Mouse (Mus musculus) midbrain, embryonic 15.5 days (tissue): Measurements from ENCODE around the gene Itpka. TPM values are rescaled to one million over a fixed set of nuclear protein-coding genes. Genes with fewer than 3 reads are reported as not detected.
A peak's percentile ranks its signal among the peaks of the same experiment; 100 is the strongest.

Source experiments
- ATAC-seq: fragments of 200-750 bp; cut with Nextera tagmentation; replicated peaks from 2 replicates; pipeline ENCODE4 v1.8.0; 2017; ENCODE audit warnings: moderate TSS enrichment
- H3K27ac ChIP-seq: fragments of 300-500 bp; sonication (generic); 2 replicates; pipeline ENCODE4 v1.5.1; 2015; ENCODE audit warnings: mild to moderate bottlenecking, inconsistent platforms
- H3K27me3 ChIP-seq: fragments of 300-500 bp; sonication (generic); replicated peaks from 2 replicates; pipeline ENCODE4 v1.6.1; 2015; ENCODE audit warnings: inconsistent platforms
- H3K36me3 ChIP-seq: fragments of 300-500 bp; sonication (generic); replicated peaks from 2 replicates; pipeline ENCODE4 v1.6.1; 2015; ENCODE audit warnings: inconsistent platforms
- H3K4me1 ChIP-seq: fragments of 300-500 bp; sonication (generic); 2 replicates; pipeline ENCODE4 v1.6.1; 2015; ENCODE audit warnings: inconsistent platforms
- H3K4me2 ChIP-seq: fragments of 300-500 bp; sonication (generic); 2 replicates; pipeline ENCODE4 v1.6.1; 2015; ENCODE audit warnings: inconsistent platforms, mild to moderate bottlenecking, moderate library complexity
- H3K4me3 ChIP-seq: fragments of 300-500 bp; sonication (generic); 2 replicates; pipeline ENCODE4 v1.5.1; 2015; ENCODE audit warnings: mild to moderate bottlenecking, inconsistent platforms
- H3K9ac ChIP-seq: fragments of 300-500 bp; sonication (generic); 2 replicates; pipeline ENCODE4 v1.6.1; 2015; ENCODE audit warnings: mild to moderate bottlenecking, inconsistent platforms
- H3K9me3 ChIP-seq: fragments of 300-500 bp; sonication (generic); 2 replicates; pipeline ENCODE4 v1.6.1; 2016; ENCODE audit warnings: inconsistent platforms
- WGBS: fragments of 180-500 bp; shearing (Covaris S2); methylation state at CpG from one replicate; pipeline ENCODE4 v1.1.7; 2015; ENCODE audit warnings: mixed read lengths; 5-methylcytosine and 5-hydroxymethylcytosine counted together
- polyA plus RNA-seq: library from polyadenylated mRNA; unstranded; fragments of >200 nt; fragmentation: Nextera tagmentation; extraction: Ambion mirVana; gene quantifications from 2 replicates; pipeline ENCODE4 v1.2.1, GENCODE M21; 2015

The Itpka gene
- polyA plus RNA-seq, 1 experiment from 2014 or later, result 0.18 TPM

DNA sequence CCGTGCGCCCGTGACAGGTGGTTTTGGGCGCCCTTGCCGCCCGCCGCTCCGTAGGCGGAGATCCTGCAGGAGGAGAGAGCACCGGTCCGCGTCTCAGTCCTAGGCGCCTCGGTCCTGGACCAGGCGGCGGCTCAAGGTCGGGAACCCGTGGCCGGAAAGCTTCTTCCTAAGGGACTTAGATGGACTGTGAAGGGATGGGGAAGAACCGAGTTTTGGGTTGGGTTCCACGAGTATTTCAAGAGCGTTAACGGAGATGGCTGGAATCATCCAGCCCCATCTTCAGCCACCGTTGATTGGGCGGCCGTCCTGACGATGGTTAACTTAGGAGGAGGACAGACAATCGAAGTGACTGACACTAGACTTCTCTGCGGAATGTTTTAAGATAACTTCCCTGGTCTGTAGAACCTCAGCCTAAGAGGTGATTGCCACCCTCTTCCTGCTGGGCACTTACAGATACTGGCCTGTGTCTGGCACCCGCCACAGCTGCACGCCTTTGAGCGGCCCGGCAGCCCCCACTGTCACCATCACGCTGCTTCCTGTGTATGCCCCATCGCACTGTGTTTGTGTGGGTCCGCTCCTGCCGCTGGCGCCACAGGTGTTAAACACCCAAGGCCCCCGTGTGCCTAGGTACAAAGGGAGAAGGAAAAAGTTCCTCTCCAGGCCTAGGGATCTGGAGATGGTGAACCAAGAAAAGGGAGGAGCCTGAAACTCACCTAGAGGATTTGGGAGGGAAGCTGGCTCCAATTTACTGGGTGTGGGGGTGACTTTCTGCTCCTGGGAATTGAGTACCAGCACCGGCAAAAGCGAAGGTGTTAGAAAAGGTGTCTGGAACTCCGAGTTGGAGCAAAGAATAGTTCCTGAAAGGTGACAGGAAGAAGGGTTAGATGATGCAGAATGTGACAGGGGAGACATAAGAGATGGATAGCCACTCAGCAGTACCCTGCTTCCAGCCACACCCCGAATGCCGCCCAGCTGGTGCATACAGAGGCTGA, 17.0 kb downstream of the Itpka start:
- Histone ChIP-seq H3K4me1 (peaks cover 15% of the 10 kb centered on the region), H3K9me3 (no peaks in the 10 kb centered on the region), H3K27me3 (peaks cover 38% of the 10 kb centered on the region), H3K9ac (peak overlapping the region; percentile 50; the same call in 1 of the 2 replicates), H3K4me3 (peak overlapping the region; percentile 67), H3K36me3 (peaks cover 8% of the 10 kb centered on the region; the same call in 1 of the 2 replicates), H3K27ac (no peak overlapping the region), H3K4me2 (peak overlapping the region; percentile 98)
- no peak for ATAC-seq
- 6% methylated on average over 44 of the region's 44 CpGs for WGBS

DNA sequence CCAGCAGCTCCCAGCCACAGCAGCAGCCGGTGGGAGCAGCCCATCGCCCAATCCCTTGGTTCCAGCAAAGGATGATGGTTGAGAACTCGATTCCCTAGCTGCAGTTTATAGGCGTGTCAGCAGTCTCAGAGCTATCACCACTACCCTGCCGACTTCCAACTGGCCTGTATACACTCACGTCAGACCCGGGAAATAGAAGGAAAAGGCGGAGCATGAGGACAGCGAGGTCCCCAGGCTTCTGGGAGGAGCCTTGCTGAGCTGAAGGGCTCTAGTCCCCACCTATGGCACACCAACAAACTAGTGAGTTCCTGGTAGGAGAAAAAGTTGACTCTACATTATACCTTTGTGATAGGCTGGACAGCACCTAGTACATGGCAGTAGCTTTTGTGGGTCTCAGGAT, 18.1 kb downstream of the Itpka start, which contains the start of gene Ltk:
TSS of gene Ltk (minus strand) at position 181 of the 400 bp plus-strand sequence.
- H3K9ac ChIP-seq, result no peak within 1 kb of the TSS
- H3K27ac ChIP-seq, result no peak within 1 kb of the TSS
- H3K9me3 ChIP-seq, result no peaks in the 10 kb centered on the region
- peaks cover 15% of the 10 kb centered on the region for H3K4me1 ChIP-seq
- H3K36me3 ChIP-seq, result peaks cover 13% of the 10 kb centered on the region; the same call in 1 of the 2 replicates
- H3K27me3 ChIP-seq, result peaks cover 38% of the 10 kb centered on the region
- 20% methylated on average over 9 of the region's 9 CpGs for WGBS
- ATAC-seq, result no peak
- peak within 1 kb of the TSS; percentile 98; the same call in 1 of the 2 replicates for H3K4me2 ChIP-seq
- no peak within 1 kb of the TSS for H3K4me3 ChIP-seq

DNA sequence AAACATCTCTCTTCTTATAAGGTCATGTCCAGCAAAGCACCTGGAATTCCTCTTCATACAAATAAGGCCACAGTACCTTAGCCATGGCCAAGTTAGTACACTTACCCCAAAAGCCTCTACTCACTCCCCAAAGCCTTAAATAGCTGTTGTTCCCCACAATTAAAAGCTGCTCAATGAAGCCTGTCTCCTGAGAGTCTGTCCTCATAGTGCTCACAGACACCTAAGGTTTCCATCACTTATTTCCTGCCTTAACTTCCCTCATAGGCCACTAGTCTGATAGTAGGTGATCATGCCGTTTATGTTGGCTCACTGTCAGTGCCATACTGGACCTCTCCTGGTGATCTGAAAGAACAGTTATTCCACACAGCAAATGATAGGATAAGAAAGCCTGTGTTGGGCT, 20.1 kb downstream of the Itpka start:
- Histone ChIP-seq H3K9ac (no peak overlapping the region), H3K4me2 (no peak overlapping the region), H3K9me3 (no peaks in the 10 kb centered on the region), H3K27ac (no peak overlapping the region), H3K4me3 (no peak overlapping the region), H3K36me3 (peaks cover 16% of the 10 kb centered on the region; the same call in 1 of the 2 replicates), H3K4me1 (peaks cover 15% of the 10 kb centered on the region), H3K27me3 (peaks cover 27% of the 10 kb centered on the region)
- no peak for ATAC-seq
- WGBS, result 81% methylated on average over 1 of the region's 1 CpGs

DNA sequence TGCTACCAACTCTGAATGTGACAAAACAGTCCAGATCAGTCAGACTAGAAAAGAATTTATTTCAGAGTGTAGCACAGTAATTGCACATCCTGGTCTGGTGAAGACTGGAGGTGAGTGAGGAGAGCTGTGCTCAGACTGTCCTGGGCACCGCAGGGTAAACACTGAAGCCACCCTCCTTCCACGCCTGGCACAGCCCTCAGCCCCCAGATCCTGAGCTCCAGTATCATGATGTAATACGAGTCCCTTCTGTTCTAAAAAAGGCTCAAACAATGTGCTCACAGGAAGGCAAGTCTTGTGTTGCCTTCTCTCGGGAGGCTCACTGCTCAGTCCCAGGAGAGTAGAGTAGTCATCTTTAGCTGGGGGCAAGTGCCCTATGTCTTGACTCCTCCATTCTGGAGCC, 21.8 kb downstream of the Itpka start:
- Histone ChIP-seq H3K36me3 (peaks cover 22% of the 10 kb centered on the region; the same call in 1 of the 2 replicates), H3K4me3 (no peak overlapping the region), H3K27ac (no peak overlapping the region), H3K9ac (no peak overlapping the region), H3K9me3 (no peaks in the 10 kb centered on the region), H3K27me3 (peaks cover 16% of the 10 kb centered on the region), H3K4me1 (no peaks in the 10 kb centered on the region; the same call in 1 of the 2 replicates), H3K4me2 (no peak overlapping the region)
- 80% methylated on average over 4 of the region's 4 CpGs for WGBS
- ATAC-seq, result no peak

DNA sequence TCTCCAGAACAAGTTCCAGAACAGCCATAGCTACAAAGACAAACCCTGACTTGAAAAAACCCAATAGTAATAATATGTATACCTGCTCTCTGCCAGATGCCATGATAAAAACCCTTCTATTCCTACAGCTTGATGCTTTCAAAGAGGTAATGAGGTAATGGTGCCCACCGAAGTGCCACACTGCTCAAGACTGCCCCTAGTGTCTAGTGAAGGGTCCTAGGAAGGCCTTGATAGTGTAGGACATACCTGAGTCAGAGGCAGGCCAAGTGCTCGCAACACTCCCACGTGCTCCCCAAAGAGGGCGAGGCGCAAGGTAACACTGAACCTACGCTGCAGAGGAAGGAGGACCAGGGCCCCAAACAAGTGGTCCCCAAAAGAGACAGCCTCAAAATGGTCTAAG, 25.1 kb downstream of the Itpka start:
- Histone ChIP-seq H3K9ac (no peak overlapping the region), H3K4me1 (no peaks in the 10 kb centered on the region), H3K9me3 (no peaks in the 10 kb centered on the region), H3K27ac (no peak overlapping the region), H3K27me3 (no peaks in the 10 kb centered on the region), H3K4me2 (no peak overlapping the region), H3K4me3 (no peak overlapping the region), H3K36me3 (peaks cover 45% of the 10 kb centered on the region)
- no peak for ATAC-seq
- whole genome bisulfite sequencing, result 93% methylated on average over 6 of the region's 6 CpGs

DNA sequence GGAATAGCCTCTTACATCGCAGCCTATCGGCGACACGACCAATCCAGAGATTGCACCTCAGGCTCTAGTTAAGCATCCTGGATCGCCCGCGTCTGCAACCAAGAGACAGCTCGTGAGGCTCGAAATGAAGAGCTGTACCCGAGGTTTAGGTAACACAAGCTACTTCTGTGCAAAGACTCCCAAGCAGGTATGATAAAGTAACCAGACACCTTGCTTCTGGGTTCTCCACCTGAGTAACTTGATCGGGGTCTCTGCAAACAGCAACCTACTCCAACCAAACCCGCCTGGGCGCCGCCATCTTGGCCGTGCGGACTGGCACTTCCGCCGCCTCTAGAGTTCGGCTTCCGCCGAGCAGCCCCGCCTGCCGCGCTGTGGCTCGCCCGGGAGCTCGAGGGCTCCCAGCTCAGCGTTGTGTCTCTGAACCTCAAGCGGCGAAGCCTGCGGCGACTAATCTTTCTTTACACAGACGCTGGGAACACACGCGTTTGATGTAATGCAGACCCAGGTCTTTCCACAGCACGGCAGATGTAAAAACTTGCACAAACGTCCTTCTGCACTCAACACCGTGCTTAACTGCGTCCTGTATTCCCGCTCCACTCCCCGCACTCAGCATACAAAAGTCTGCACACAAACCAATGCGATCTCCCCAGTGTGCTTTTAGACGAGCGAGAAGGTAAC, 45.2 kb downstream of the Itpka start, which contains the start of gene Rpap1:
TSS of gene Rpap1 (minus strand) at position 332 of the 678 bp plus-strand sequence.
- no peaks in the 10 kb centered on the region for H3K9me3 ChIP-seq
- WGBS, result under 1% methylated on average over 44 of the region's 44 CpGs

DNA sequence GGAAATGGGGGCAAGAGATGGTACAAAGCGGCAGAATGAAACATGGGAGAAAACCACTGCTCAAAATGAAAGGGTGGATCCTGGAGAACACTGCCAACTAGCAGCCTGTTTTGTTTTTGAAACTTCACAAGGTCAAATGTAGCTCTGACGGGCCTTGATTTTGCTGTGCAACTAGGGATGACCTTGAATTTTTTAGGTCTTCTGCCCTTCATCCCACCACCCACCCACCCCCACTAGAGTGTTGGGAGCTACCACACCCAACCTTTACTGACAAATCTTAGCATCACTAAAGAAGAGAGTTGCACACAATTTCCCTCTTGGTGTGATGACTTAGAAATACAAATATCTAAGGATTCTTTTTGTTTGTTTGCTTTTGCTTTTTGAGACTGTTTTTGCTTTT, 47.9 kb downstream of the Itpka start:
- H3K27ac ChIP-seq, result no peak overlapping the region
- H3K4me2 ChIP-seq, result no peak overlapping the region
- H3K9ac ChIP-seq, result no peak overlapping the region
- H3K4me3 ChIP-seq, result no peak overlapping the region
- peaks cover 13% of the 10 kb centered on the region for H3K4me1 ChIP-seq
- WGBS, result 95% methylated on average over 2 of the region's 2 CpGs
- no peaks in the 10 kb centered on the region for H3K36me3 ChIP-seq
- H3K9me3 ChIP-seq, result no peaks in the 10 kb centered on the region
- ATAC-seq, result no peak
- H3K27me3 ChIP-seq, result no peaks in the 10 kb centered on the region

More for the DNA sequence above, 45.2 kb downstream of the Itpka start, which contains the start of gene Rpap1:
- peak within 1 kb of the TSS; percentile 63 for H3K4me2 ChIP-seq
- H3K27me3 ChIP-seq, result no peaks in the 10 kb centered on the region
- H3K36me3 ChIP-seq, result peaks cover 6% of the 10 kb centered on the region; the same call in 1 of the 2 replicates
- H3K4me3 ChIP-seq, result peak within 1 kb of the TSS; percentile 66
- H3K9ac ChIP-seq, result peak within 1 kb of the TSS; percentile 60
- H3K27ac ChIP-seq, result peak within 1 kb of the TSS; percentile 87
- peak; percentile 98 for ATAC-seq
- H3K4me1 ChIP-seq, result peaks cover 13% of the 10 kb centered on the region

DNA sequence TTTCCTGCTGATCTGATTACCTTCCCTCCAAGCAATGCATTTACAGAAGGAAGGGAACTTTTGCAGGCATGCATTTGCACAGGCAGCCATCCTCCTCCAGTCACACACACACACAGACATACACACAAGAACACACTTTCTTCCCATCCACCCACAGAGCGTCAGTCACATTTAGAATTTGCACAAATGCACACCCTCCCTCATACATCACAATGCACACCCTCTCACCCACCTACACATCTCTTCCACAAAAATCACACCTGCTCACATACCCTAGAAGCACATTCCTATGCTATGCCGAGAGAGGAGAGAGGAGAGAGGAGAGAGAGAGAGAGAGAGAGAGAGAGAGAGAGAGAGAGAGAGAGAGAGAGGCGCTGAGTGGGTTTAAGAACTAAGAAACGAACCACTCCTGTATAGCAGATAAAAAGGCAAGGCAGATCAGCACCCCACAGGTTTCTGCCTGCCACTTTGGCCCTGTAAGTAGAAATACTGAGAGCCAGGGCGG, 55.2 kb downstream of the Itpka start, which contains the start of gene Tyro3:
TSS of gene Tyro3 (plus strand) at position 455 of the 505 bp plus-strand sequence.
- WGBS, result 60% methylated on average over 5 of the region's 5 CpGs
- H3K9me3 ChIP-seq, result no peaks in the 10 kb centered on the region
- H3K9ac ChIP-seq, result no peak within 1 kb of the TSS
- H3K36me3 ChIP-seq, result no peaks in the 10 kb centered on the region
- ATAC-seq, result no peak
- H3K4me3 ChIP-seq, result no peak within 1 kb of the TSS
- H3K27ac ChIP-seq, result no peak within 1 kb of the TSS
- H3K4me2 ChIP-seq, result no peak within 1 kb of the TSS
- peaks cover 19% of the 10 kb centered on the region for H3K27me3 ChIP-seq
- H3K4me1 ChIP-seq, result peaks cover 17% of the 10 kb centered on the region

DNA sequence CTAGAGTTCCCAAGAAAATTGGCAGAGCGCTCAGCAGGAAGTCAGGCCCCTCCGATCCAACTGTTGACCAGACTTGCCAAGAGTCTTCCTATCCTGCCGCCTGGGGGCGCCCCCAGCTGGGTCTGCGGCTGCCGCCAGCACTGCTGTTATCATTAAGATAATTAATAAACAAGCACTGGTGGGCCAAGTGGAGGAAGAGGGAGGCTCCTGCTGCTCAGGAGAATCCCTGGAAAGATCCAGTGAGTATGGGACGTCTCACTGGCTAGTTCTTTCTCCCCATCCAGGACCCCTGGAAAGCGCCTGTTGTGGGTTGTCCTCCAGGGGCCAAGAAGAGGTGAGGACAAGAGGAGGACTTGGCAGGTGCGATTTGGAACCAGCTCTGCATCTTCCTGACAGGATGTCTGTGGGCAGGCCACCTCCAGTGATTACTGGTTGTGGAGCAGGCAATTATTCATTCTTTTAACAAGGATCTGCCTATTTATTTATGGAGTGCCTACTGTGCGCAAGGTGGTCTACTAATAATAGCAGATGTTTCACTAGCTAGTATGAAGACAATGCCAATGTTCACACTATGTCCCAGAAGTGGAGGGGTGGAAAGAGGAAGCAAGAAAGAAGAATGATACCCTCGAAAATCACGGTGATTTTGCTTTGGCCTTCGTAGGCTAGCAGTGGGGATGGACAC, 56.2 kb downstream of the Itpka start:
- peaks cover 19% of the 10 kb centered on the region for H3K27me3 ChIP-seq
- peak overlapping the region; percentile 96; the same call in 1 of the 2 replicates for H3K4me2 ChIP-seq
- WGBS, result 11% methylated on average over 13 of the region's 13 CpGs
- no peak overlapping the region for H3K27ac ChIP-seq
- no peaks in the 10 kb centered on the region for H3K36me3 ChIP-seq
- H3K9ac ChIP-seq, result no peak overlapping the region
- peaks cover 28% of the 10 kb centered on the region for H3K4me1 ChIP-seq
- H3K9me3 ChIP-seq, result no peaks in the 10 kb centered on the region
- ATAC-seq, result no peak
- H3K4me3 ChIP-seq, result peak overlapping the region; percentile 89; the same call in 1 of the 2 replicates

DNA sequence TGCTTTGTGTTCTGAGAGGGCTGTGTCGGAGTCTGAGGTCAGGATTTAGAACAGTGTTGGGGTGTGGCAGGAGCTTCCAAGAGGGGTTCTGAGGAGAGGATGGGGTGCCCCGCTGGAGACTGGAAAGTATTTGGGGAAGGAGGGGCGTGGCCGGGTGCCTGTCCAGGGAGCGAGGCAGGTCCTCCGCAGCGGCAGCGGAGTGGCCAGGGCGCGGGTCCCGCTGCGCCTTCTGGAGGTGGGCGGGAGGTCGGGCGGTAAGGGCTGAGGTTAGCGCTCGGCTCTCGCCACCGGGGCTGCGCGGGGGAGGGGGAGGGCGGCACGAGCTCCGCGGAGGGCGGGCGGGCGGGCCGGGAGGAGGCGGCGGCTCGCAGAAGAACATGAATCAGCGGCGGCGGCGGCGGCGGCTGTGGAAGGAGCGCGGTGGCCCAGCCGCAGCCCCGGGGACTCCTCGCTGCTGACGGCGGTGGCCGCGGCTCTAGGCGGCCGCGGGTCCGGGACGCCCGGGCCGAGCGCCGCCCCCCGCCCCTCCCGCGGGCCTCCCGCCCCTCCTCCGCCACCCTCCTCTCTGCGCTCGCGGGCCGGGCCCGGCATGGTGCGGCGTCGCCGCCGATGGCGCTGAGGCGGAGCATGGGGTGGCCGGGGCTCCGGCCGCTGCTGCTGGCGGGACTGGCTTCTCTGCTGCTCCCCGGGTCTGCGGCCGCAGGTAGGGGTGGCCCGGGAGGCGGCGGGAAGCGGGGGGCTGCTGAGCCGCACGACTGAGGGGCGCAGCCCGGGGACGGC, 57.2 kb downstream of the Itpka start:
- peak; percentile 72 for ATAC-seq
- Histone ChIP-seq H3K4me1 (peaks cover 37% of the 10 kb centered on the region), H3K4me2 (peak overlapping the region; percentile 96), H3K4me3 (peak overlapping the region; percentile 89), H3K27me3 (peaks cover 19% of the 10 kb centered on the region), H3K36me3 (no peaks in the 10 kb centered on the region), H3K9me3 (no peaks in the 10 kb centered on the region), H3K27ac (peak overlapping the region; percentile 1; the same call in 1 of the 2 replicates), H3K9ac (peak overlapping the region; percentile 87)
- WGBS, result 1% methylated on average over 57 of the region's 89 CpGs
